Mouse (Mus musculus): ENCODE results near the gene Creg1. TPM values are rescaled to one million over a fixed set of nuclear protein-coding genes. Genes with fewer than 3 reads are reported as not detected.

Creg1 gene
- polyA plus RNA-seq, 1 experiment from 2014 or later: 89.9 TPM

GRCm38 (mm10) chr1:165811170-165811569, 47.6 kb downstream of the Creg1 start:
- TF ChIP-seq CTCF (IDR thresholded peaks at IDR 0.05; ENCODE audit: low read depth): no peak
- Histone ChIP-seq H3K27ac (no peak overlapping the region), H3K4me2 (ENCODE audit: low read length) (no peak overlapping the region), H3K4me3 (replicated peaks; ENCODE audit: low read depth, low read length) (no peak overlapping the region), H3K9me3 (replicated peaks; ENCODE audit: low read length) (no peaks in the 10 kb centered on the region), H3K27me3 (ENCODE audit: insufficient read depth, low read length) (no peaks in the 10 kb centered on the region), H3K4me1 (replicated peaks; ENCODE audit: insufficient read depth, low read length) (no peaks in the 10 kb centered on the region; the same call in 1 of the 2 replicates), H3K36me3 (ENCODE audit: insufficient read depth, low read length) (no peaks in the 10 kb centered on the region), H3K9ac (ENCODE audit: low read depth, low read length) (no peak overlapping the region)
- ATAC-seq (replicated peaks; ENCODE audit: low FRiP score, low read depth) (no peak), DNase-seq (ENCODE audit: low spot score) (no peak)
- WGBS: 77% methylated on average over 5 of the region's 5 CpGs

- DNase-seq (ENCODE audit: low spot score) (no peak), ATAC-seq (replicated peaks; ENCODE audit: low FRiP score, low read depth) (no peak)
- Histone ChIP-seq H3K4me3 (replicated peaks; ENCODE audit: low read depth, low read length) (no peak overlapping the region), H3K4me1 (replicated peaks; ENCODE audit: insufficient read depth, low read length) (no peaks in the 10 kb centered on the region; the same call in 1 of the 2 replicates), H3K27ac (no peak overlapping the region), H3K4me2 (ENCODE audit: low read length) (no peak overlapping the region), H3K9me3 (replicated peaks; ENCODE audit: low read length) (no peaks in the 10 kb centered on the region), H3K9ac (ENCODE audit: low read depth, low read length) (no peak overlapping the region), H3K36me3 (ENCODE audit: insufficient read depth, low read length) (no peaks in the 10 kb centered on the region), H3K27me3 (ENCODE audit: insufficient read depth, low read length) (no peaks in the 10 kb centered on the region)
- 84% methylated on average over 3 of the region's 3 CpGs for WGBS
- no peak for TF ChIP-seq CTCF (IDR thresholded peaks at IDR 0.05; ENCODE audit: low read depth)
Observed at GRCm38 (mm10) chr1:165812775-165813174, 49.2 kb downstream of the Creg1 start.

- peak overlapping the region; percentile 19; the same call in 1 of the 2 replicates for H3K4me2 ChIP-seq (ENCODE audit: low read length)
- ATAC-seq (replicated peaks; ENCODE audit: low FRiP score, low read depth): no peak
- no peaks in the 10 kb centered on the region; the same call in 1 of the 2 replicates for H3K4me1 ChIP-seq (replicated peaks; ENCODE audit: insufficient read depth, low read length)
- TF ChIP-seq CTCF (IDR thresholded peaks at IDR 0.05; ENCODE audit: low read depth): no peak
- H3K9me3 ChIP-seq (replicated peaks; ENCODE audit: low read length): no peaks in the 10 kb centered on the region
- DNase-seq (ENCODE audit: low spot score): peak; percentile 30
- peak overlapping the region; percentile 31; the same call in 1 of the 2 replicates for H3K27ac ChIP-seq
- H3K4me3 ChIP-seq (replicated peaks; ENCODE audit: low read depth, low read length): no peak overlapping the region
- H3K9ac ChIP-seq (ENCODE audit: low read depth, low read length): 0 out of 2 replicates have a peak overlapping the region, but pooled peaks have one; percentile 18
- H3K27me3 ChIP-seq (ENCODE audit: insufficient read depth, low read length): no peaks in the 10 kb centered on the region
- 30% methylated on average over 7 of the region's 7 CpGs for WGBS
- no peaks in the 10 kb centered on the region for H3K36me3 ChIP-seq (ENCODE audit: insufficient read depth, low read length)
Observed at GRCm38 (mm10) chr1:165814116-165814515, 50.6 kb downstream of the Creg1 start.

- H3K4me1 ChIP-seq (replicated peaks; ENCODE audit: insufficient read depth, low read length): no peaks in the 10 kb centered on the region; the same call in 1 of the 2 replicates
- H3K36me3 ChIP-seq (ENCODE audit: insufficient read depth, low read length): no peaks in the 10 kb centered on the region
- 0 out of 2 replicates have a peak, but pooled peaks have one; percentile 47 for ATAC-seq (replicated peaks; ENCODE audit: low FRiP score, low read depth)
- no peak for TF ChIP-seq CTCF (IDR thresholded peaks at IDR 0.05; ENCODE audit: low read depth)
- peak overlapping the region; percentile 19 for H3K4me2 ChIP-seq (ENCODE audit: low read length)
- no peak overlapping the region for H3K9ac ChIP-seq (ENCODE audit: low read depth, low read length)
- 33% methylated on average over 14 of the region's 14 CpGs for WGBS
- no peaks in the 10 kb centered on the region for H3K9me3 ChIP-seq (replicated peaks; ENCODE audit: low read length)
- H3K4me3 ChIP-seq (replicated peaks; ENCODE audit: low read depth, low read length): no peak overlapping the region
- H3K27me3 ChIP-seq (ENCODE audit: insufficient read depth, low read length): no peaks in the 10 kb centered on the region
- DNase-seq (ENCODE audit: low spot score): peak; percentile 75
- peak overlapping the region; percentile 31; the same call in 1 of the 2 replicates for H3K27ac ChIP-seq
Observed at GRCm38 (mm10) chr1:165814521-165815278, 51.2 kb downstream of the Creg1 start.

DNA sequence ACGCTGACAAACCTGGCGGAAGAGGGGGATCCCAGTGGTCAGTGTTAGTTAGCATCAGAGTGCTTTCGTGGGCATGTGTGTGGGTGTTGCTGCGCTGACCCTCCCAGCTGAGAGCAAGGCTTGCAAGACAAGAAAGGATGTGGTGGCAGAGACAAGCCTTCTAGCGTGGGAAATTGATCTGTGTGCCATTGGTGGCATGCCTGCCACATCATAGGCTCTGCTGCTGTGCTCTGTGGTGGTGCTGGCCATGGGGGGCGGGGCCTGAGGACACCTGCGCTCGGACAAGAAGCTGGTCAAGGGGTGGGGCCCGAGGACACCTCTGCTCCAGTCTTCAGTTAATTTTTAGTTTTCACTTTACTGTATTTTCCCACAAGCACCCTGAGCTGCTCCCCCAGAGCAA, 52.8 kb downstream of the Creg1 start:
- no peak for ATAC-seq (replicated peaks; ENCODE audit: low FRiP score, low read depth)
- TF ChIP-seq CTCF (IDR thresholded peaks at IDR 0.05; ENCODE audit: low read depth): no peak
- Histone ChIP-seq H3K27me3 (ENCODE audit: insufficient read depth, low read length) (no peaks in the 10 kb centered on the region), H3K4me1 (replicated peaks; ENCODE audit: insufficient read depth, low read length) (no peaks in the 10 kb centered on the region; the same call in 1 of the 2 replicates), H3K9ac (ENCODE audit: low read depth, low read length) (no peak overlapping the region), H3K9me3 (replicated peaks; ENCODE audit: low read length) (no peaks in the 10 kb centered on the region), H3K4me2 (ENCODE audit: low read length) (no peak overlapping the region), H3K4me3 (replicated peaks; ENCODE audit: low read depth, low read length) (no peak overlapping the region), H3K36me3 (ENCODE audit: insufficient read depth, low read length) (no peaks in the 10 kb centered on the region), H3K27ac (no peak overlapping the region)
- no peak for DNase-seq (ENCODE audit: low spot score)
- 91% methylated on average over 9 of the region's 9 CpGs for whole genome bisulfite sequencing

DNA sequence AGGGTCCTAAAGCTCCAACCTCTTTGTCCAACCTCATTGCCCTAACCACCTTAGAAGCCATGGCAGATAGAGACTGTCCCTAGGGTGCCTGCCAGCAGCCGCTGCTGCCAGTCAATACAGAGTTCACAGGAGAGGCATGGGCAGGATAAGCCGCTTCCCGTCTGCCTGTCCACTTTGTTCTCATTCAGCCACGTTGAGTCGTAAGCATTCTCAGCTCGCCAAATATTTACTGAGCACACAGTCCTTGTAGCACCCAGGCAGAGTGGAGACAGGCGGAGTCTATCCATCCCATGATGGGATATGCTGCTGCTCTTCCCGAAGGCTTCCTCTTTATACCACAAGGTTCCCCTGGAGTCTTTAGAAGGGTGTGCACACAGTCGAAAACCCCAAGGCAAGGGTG, 53.7 kb downstream of the Creg1 start:
- Histone ChIP-seq H3K4me2 (ENCODE audit: low read length) (no peak overlapping the region), H3K27me3 (ENCODE audit: insufficient read depth, low read length) (no peaks in the 10 kb centered on the region), H3K36me3 (ENCODE audit: insufficient read depth, low read length) (no peaks in the 10 kb centered on the region), H3K4me1 (replicated peaks; ENCODE audit: insufficient read depth, low read length) (no peaks in the 10 kb centered on the region; the same call in 1 of the 2 replicates), H3K9ac (ENCODE audit: low read depth, low read length) (no peak overlapping the region), H3K9me3 (replicated peaks; ENCODE audit: low read length) (no peaks in the 10 kb centered on the region), H3K4me3 (replicated peaks; ENCODE audit: low read depth, low read length) (no peak overlapping the region), H3K27ac (no peak overlapping the region)
- TF ChIP-seq CTCF (IDR thresholded peaks at IDR 0.05; ENCODE audit: low read depth): no peak
- no peak for DNase-seq (ENCODE audit: low spot score)
- no peak for ATAC-seq (replicated peaks; ENCODE audit: low FRiP score, low read depth)
- WGBS: 70% methylated on average over 9 of the region's 9 CpGs
